Mouse (Mus musculus): ENCODE measurements at regions not wholly inside any gene's neighbourhood (a gene's known extent, or its start where the extent isn't known, plus 50 kb on each side); places are given as distances from the start of the nearest gene placed in this dataset.

DNA sequence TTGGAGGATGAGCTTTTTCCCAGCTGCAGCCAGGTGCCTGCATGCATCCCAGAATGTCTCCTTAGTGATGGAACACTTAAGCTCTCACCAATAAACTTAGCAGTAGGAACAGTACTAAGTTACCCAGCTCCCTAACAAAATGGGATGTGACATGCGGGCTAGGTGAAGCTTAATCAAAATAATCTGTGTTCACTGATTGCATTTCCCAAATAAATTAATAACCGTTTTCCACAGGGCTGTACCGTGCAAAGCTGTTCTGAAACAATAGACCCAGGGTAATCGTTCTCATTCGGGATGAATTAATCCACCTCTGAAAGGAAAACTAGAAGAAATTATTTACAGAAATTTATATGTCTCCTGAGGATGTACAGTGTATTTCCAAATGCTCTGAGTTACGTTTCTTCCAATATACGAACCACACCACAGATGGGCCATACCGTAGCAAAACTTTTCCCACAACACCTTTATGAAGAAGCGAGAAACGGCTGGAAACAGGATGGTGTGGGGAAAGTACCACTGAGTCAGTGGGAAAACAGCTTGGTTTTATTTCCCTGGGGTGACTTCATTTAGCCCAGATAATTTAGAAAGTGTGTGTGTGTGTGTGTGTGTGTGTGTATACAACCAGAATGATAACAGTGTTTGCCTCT lies 148.5 kb upstream of the Adamts16 start:
- no peak for DNase-seq

DNA sequence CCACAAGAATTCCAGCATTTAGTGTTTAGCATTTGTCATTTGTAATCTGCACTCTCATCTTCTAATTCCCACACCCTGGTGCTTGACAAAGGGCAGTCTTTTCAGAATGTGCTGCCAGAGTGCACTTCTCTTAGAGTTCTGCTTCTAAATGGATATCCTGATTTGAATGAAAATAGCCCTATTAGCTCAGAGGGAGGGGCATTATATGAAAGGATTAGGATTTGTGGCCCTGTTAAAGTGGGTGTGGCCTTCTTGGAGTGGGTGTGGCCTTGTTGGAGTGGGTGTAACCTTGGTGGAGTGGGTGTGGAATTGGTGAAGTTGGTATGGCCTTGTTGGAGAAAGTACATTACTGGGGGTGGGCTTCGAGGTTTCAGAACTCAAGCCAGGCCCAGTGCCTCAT lies 137.7 kb upstream of the Adamts16 start:
- DNase-seq: no peak

DNA sequence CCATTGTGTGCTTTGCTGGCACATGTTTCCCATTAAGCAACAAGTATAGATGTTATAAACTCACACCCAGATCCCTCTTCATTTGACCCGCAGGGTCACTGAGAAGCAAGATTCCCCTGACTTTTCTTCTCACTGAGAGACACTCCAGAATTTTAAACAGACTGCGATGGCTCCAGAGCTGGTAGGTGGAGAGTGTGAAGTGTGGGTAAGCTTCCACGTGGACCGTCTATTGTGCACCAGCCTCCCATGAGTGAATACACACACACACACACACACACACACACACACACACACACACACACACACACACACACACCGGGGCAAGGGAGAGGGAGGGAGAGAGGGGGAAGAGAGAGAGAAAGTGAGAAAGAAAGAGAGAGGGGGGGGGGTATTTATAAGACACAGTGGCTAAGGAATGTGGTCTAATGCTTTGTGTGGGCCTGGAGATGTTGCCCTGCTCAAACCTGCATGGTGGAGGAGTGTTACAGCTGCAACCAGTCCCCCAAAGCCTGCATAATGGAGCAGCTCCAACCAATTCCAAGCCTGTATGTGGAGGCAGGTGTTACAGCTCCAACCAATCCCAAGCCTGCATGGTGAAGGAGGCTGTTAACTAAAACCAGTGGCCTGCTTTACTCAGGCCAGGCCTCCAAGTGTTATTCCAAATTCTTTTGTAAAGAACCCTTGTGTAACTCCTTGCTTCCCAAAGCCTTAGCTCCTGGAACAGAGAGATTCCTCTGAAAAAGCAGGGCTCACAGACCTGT lies 137.1 kb upstream of the Adamts16 start:
- no peak for DNase-seq

DNA sequence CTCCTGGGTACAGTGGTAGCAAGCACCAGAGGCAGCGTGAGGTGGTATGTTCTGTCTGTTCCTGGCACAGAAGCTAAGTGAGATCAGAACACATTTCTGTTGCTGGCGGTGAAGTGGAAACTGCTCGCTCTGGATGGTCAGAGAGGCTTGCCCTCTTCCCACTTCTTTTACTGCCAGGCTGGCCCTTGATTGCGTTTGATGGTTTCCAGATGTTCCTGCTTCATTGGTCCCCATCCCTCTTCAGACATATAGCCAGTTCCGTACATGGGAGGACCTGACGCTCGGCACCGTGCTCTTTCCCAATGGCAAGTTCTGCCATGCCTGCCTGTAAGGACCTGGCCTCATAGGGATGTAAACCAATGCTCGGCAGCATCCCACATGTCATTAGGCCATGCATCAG lies 128.0 kb upstream of the Adamts16 start:
- DNase-seq: no peak

- no peak for DNase-seq
Measured at GRCm38 (mm10) chr13:70967781-70968180, 126.2 kb upstream of the Adamts16 start.

DNA sequence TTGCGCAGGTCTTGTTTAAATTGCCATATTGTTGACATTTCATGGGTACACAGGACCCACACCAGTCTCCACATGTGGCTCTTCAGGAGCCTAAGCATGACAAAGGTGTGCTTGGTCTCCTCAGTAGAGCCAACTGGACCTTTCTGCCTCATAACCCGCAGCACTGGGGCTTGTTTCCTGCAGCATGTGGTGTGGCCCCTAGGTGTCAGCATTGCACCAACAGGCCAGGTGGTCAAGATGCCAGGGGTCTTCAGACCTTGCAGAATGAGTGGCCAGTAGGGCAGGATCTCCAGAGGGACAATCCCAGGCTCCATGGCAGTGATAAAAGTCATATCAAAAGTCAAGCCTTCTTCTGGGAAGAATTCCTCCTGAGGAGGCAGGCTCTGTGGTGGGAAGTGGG lies 121.8 kb upstream of the Adamts16 start:
- no peak for DNase-seq

DNA sequence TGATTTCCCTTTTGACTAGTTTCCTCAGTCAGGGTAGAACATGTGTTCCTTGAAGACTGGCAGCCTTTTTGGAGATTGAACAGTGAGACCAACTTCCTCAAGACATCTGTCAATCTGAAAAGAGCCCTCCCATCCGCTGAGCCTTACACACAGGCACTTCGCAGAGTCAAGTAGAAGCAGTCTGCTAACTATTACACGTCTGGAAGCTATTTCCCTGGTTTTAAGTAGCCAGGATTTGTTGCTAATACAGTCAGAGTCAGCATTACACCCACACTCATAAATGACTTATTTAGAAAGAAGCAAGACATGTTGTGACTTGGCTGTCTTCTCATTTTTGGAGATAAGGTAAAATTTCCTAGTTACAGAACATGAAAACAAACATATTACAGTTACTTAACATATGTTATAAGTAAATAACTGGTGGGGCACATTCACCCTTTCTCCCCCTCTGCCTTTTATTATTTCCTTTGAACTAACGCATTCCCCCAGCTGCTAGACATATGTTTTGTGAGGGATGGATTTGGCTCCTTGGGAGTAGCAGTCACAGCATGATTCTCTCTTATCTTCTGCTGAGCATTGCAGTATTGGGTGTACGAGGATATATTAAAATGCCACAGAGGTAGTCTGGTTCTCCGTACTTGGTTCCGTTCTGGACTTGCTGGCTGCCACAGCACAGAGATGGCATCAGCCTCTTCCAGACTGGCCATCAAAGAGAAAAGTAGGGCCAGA lies 92.9 kb upstream of the Adamts16 start:
- no peak for DNase-seq

GRCm38 (mm10) chr13:70913834-70914233 lies 72.2 kb upstream of the Adamts16 start:
- no peak for DNase-seq

- no peak for DNase-seq
Measured at GRCm38 (mm10) chr13:70910934-70911333, 69.3 kb upstream of the Adamts16 start.

- no peak for DNase-seq
Measured at GRCm38 (mm10) chr13:70904834-70905233, 63.2 kb upstream of the Adamts16 start.

DNA sequence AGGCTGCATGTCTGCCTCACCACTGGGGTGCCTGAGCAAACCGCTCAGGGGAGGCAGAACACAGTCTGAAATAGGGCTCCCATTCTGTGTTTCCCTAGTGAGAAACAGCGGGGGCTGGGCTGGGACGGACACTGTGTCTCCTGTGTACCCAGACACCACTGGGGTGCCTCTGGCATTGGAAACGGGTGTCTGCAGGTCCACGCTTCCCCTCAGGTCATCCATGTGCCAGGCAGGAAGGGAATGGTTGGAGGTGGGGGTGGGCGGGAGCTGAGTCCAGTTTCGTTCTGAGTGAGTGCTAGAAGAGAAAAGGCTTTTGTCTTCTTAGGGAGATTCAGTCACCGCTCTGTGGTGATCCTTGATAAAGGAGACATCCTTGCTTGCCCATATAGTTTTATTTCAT lies 62.2 kb upstream of the Adamts16 start:
- no peak for DNase-seq

DNA sequence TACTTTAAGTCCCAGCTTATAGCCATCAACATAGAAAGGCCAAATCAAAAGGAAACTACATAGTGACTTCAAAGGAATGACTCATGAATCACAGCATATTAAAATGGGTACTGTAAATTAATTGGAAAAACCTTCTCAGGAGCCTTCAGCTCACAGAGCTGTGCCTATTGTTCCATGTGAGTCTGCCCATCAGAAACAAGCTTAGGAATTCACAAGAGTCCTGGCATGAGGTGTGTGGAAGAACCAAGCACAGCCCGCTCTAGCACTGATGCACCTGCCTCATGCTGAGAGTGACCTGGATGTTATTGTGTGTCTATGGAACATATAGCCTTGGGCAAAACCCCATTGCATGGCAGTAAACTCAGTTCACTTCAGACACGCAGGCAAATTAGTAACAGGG lies 61.5 kb upstream of the Adamts16 start:
- DNase-seq: no peak

DNA sequence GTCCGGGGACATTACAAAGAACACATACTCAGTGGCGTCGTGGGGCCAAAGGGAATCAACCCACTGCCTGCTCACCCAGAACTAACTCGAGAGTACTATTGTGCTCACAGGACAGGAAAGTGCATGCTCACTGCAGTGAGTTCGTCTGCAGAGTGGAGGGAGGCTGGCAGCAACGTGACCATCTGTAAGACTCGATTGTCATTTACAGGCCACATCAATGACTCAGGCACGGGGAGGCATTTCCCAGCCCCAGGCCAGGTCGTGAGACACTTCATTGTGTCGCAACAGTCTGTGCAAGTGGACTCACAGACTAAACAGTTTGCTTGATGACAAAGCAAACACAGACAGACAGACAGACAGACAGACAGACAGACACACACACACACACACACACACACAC lies 61.1 kb upstream of the Adamts16 start:
- DNase-seq: no peak

- DNase-seq: no peak
Measured at GRCm38 (mm10) chr13:70891634-70892033, 50.0 kb upstream of the Adamts16 start.

Measured in cerebellum, adult 8-10 months (tissue).